Mouse (Mus musculus): ENCODE measurements at regions not wholly inside any gene's neighbourhood (a gene's known extent, or its start where the extent isn't known, plus 50 kb on each side); places are given as distances from the start of the nearest gene placed in this dataset.
A peak's percentile ranks its signal among the peaks of the same experiment; 100 is the strongest.

- no peak for DNase-seq (ENCODE audit: low read depth, low spot score)
Observed at GRCm38 (mm10) chr13:90823877-90824276, 81.3 kb downstream of the Atp6ap1l start.

DNA sequence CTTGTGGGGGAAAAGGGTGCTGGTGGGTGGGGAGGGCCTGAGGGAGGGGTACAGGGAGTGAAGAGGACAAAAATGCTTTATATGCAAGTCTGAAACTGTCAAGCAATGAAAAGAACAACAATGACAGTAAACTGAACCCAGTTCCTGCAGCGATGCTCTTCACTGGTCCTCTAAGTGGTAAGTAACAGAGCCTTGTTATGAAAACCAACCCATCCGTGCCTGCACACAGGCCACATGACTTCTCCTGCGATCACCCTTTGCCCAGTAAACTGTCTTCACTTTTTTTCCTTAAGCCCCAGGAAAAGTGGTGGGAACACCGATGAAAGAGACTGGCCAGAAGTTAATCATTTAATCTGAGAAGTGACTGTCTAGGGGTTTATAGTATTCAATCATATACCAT is 83.3 kb downstream of the Atp6ap1l start:
- DNase-seq (ENCODE audit: low read depth, low spot score), result no peak

DNA sequence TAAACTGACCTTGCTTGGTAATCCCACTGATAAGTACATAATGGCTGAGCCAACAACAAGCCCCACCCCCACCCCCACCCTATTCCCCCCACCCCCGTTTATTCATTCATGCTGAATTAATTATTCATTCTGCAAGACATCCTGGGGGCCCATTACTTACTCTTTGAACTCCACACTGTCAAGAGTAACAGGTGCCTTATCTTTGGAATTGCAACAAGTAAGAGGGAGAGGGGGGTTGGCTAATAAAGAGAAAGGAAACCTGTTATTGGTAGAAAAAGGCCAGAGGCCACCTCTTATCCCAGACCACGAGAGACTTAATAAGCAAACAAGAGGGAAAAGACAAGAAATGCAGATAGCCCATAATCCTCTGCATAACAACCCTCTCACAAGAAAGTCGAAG is 84.7 kb downstream of the Atp6ap1l start:
- DNase-seq (ENCODE audit: low read depth, low spot score), result no peak

DNA sequence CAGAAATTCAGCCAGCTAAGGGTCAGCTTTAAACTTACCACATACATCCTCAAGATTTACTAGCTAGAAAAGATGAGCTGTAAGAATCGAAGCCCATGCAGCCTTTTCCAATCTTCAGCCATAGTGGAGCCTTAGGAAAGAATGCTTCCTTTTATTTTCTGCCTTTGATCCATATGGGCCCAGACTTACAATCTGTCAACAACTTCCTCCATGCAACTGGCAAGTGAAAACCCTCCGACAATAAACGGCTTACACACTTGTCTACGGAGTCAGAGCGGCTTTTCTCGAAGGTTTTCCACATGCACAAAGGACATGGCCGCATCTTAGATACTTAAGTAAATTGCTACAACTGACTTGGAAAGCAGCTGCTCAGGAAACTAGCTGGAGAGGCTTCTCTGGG is 85.2 kb downstream of the Atp6ap1l start:
- no peak for DNase-seq (ENCODE audit: low read depth, low spot score)

GRCm38 (mm10) chr13:90814174-90814865 is 90.8 kb downstream of the Atp6ap1l start:
- no peak for DNase-seq (ENCODE audit: low read depth, low spot score)

DNA sequence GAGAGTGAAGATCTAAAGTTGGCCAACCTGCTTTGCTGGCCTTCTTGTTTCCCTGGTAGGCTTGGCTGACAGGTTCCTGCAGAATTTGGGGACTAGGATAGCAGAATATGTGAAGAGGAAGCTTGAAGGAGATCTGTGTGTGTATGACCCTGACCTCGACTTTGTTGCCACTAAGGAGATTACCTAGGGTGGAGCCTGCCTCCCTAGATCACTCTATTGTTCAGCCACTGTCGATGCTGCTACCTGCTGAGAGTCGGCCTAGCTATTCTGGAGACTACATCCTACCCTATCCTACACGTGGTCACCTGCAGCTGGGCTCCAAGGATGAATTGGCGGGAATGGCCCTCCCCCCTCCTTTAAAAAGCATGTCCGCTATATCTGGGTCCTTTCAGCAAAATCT is 95.1 kb downstream of the Atp6ap1l start:
- DNase-seq (ENCODE audit: low read depth, low spot score), result peak; percentile 35

GRCm38 (mm10) chr13:90799641-90800040 is 105.5 kb downstream of the Atp6ap1l start:
- no peak for DNase-seq (ENCODE audit: low read depth, low spot score)

GRCm38 (mm10) chr13:90798791-90799542 is 106.2 kb downstream of the Atp6ap1l start:
- no peak for DNase-seq (ENCODE audit: low read depth, low spot score)

DNA sequence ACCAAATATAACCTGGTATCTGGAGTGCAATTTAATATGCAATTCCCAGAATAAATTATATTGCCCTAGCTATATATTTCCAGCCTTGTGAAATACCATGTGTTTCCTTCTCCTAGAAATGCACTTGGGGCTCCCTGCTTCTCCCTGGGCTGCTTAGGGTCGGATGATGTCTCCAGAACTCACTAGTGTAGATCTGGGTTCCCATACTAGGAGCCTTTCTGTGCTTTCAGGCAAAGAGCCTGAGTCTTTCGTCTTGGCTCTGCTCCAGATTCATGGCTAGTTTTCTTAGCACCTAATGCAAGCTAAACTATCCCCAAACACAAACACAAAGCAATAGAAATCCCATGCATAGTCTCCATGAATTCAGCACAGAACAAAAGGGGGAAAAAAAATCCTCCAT is 106.8 kb downstream of the Atp6ap1l start:
- no peak for DNase-seq (ENCODE audit: low read depth, low spot score)

DNA sequence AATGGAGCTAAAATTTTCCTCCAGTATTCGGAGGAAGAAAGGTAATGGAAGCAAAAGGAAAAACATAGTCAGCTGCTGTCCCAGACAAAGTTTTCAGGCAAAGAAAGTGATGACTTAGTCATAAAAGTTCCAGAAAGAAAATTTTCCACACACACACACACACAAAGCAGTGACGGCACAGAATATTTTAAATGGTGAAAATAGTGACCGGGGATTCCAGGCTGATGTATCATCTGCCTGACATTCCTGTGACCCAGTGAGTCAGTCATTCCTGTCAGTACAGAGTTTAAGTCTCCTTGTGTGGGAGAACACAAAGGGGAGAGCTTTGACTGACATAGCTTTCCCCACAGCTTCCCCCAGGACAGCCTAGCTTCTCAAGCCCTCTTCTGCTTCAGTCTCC is 107.9 kb downstream of the Atp6ap1l start:
- DNase-seq (ENCODE audit: low read depth, low spot score), result no peak

- no peak for DNase-seq (ENCODE audit: low read depth, low spot score)
Observed at GRCm38 (mm10) chr13:90796809-90797208, 108.3 kb downstream of the Atp6ap1l start.

- no peak for DNase-seq (ENCODE audit: low read depth, low spot score)
Observed at GRCm38 (mm10) chr13:90782435-90782834, 122.7 kb downstream of the Atp6ap1l start.

DNA sequence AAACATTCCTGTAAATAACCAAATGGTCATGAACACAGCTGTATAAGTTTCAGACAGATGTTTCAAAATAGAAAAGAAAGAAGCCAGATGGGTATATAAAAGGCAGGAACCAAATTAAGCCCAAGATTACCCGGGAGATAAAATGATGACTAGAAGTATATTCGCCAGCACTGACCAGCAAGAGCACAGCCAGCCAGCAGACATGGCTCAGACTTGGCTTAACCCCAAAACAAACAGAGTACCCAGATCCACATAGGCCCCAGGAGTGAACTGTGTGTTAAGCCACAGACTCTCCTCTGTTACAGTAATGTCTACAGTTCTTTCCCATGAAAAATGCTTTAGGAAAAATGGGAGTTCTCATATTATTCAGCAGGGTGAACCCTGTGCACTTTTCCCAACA is 123.2 kb downstream of the Atp6ap1l start:
- no peak for DNase-seq (ENCODE audit: low read depth, low spot score)

DNA sequence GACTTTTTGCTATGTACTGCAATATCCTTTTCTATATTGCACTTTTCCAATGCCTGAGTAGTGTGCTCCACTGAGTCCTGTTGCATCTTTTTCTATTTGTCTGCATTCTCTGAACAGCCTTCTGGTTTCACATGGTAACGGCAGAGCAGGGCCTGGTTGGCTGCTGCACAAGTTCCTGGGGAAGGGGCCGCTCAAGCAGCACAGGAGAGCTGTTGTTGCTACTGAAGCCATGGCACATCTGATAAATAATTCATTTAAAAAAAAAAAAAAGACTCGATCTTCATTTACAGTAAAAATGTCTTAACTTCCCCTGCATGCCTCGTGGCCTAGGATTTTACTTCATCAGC is 127.2 kb downstream of the Atp6ap1l start:
- no peak for DNase-seq (ENCODE audit: low read depth, low spot score)

DNA sequence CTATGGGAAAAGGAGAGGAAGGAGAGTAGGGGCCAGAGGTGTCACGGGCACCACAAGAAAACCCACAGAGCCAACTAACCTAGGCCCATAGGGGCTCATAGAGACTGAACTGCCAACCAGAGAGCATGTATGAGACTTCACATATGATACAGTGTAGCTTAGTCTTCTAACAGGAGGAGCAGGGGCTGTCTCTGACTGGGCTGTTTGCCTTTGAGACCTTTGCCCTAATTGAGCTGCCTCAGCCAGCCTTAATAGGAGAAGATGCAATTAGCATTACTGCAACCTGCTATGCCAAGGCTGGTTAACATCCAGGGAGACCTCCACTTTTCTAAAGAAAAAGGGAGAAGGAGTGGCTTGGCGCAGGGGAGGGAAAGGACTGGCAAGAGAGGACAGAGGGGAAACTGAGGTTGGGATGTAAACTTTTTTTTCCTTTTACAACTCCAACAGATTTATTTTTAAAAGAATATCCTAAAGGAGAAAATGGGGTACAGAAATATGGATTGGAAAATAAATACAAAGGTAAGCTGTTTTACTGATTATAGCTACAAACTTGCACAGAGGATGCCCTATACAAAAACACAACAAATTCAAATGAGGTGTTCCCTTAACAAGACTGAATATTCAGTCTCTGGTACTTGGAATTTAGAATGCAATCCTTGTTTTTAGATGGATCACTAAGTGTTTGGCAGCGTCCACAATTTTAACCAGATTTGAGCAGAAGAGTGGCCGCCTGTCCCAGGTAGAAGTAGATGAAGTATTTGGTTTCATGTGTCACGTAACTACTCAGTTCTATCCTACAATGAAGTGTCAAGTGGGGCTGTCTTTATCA is 127.8 kb downstream of the Atp6ap1l start:
- no peak for DNase-seq (ENCODE audit: low read depth, low spot score)

DNA sequence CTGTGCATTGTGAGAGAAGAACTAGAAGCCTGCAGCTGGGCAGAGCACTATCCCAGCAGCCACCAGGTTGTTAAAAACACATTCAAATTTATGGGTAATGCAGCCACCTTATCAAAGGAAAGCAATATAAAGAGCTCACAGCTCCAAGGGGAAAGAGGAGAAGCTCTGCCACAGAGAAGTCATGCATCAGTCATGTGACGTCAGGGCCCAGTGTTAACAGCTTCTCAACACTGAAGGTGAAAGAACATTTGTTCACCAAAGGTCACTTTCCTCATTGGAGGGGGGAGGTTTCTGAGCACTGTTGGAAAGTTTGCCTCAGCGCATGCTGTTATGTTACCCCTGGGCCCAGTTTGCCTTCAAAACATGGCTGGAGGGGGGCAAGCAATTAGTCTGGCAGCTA is 143.0 kb downstream of the Atp6ap1l start:
- DNase-seq (ENCODE audit: low read depth, low spot score), result peak; percentile 18

DNA sequence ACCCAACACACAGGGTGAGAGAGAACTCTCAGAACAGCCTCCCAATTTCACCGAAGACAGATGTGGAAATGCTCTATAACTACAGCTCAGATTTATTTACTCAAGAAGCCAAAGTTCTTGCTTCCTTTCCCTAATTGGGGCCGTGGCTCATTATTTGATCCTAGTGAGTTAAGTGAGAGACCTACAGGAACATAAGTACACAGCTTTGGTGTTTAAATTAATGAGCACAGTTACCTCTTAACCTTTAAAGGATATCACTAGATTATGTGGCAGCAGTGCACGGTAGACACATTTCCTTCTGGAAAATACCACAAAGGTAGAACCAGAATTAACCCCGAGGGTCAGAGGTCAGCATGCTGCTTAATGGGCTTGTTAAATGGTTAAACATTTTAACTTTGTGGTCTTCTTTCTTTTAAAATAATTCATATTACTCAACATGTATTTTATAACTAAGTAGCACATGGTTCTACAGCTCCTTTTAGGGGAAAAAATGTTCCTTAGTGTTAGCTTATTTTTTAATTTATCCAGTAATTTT is 144.6 kb downstream of the Atp6ap1l start:
- DNase-seq (ENCODE audit: low read depth, low spot score), result no peak

DNA sequence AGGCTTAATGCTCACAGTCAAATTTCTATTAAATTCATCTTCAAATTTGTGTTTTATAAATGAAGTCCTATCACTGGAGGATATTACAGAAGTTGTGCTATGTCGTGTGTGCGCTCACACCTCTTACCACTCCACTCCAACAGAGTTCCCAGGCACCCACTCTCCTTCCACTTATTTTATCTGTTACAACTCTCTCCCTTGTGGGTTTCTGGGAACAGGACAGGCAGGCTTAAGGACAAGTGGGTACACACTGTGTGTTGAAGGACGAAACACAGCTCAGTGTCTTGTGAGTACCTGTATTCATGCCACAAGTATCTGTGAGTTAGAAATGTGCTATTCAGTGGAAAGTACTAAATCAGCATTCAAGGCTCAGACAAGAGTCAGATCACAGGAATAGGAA is 150.7 kb downstream of the Atp6ap1l start:
- DNase-seq (ENCODE audit: low read depth, low spot score), result no peak

DNA sequence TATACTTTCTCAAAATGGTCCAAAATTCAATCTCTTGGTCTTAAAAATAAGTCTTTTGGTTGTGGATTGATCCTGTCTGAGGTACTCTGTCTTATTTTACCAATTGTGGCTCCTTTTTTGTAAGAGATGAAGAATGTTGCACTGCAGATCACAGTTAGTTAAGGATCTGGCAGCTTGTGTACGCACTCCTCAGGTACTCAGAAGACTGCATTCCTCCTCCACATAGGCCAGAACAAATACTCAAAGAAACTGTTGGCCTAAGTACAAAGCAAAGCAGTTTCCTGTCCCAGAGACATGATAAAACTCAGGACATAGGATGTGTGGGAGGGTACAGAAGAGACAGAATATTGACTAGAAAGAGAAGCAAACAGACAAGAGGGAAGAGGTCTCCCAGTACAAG is 155.4 kb downstream of the Atp6ap1l start:
- no peak for DNase-seq (ENCODE audit: low read depth, low spot score)

GRCm38 (mm10) chr13:90745063-90745462 is 160.1 kb downstream of the Atp6ap1l start:
- peak; percentile 60 for DNase-seq (ENCODE audit: low read depth, low spot score)

DNA sequence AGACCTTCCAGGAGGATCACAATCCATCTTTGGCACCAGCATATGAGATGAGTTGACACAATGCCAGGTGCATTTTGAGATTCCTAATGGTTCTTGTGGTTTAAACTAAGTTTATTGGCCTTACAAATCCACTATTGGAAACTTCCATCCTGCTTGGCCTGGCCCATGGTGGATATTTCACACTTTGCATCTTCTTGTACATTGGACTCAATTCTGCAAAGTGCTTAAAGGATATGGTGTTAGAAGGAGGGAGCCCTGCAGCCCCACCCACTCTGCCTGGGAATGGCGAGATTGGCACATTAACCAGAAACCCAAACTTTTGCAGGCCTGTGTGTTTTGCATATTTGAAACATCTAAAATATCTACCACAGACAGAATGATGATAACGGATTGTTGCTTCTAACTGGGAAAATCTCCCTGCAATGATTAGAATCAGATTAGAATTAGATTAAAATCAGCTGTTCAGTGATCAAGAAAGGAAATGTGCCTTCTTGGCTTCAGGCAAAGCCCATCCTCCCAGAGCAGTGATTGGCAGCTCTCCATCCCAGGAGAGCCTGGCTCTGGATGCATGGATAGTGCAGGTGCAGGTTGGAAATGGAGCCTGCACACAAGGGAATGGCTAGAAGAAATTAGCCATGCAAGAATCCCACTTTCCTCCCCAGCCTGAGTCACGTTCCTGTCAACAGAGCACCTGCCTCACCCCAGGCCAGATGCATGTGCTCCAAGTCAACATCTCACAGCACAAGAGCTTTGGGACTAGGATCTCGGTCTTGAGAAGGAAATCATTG is 162.3 kb downstream of the Atp6ap1l start:
- no peak for DNase-seq (ENCODE audit: low read depth, low spot score)

Measured in ZHBTc4 (cell line).